Mouse (Mus musculus): ENCODE measurements around the gene Znrf3. TPM values are rescaled to one million over a fixed set of nuclear protein-coding genes. Genes with fewer than 3 reads are reported as not detected.
A peak's percentile ranks its signal among the peaks of the same experiment; 100 is the strongest.

Gene Znrf3
- polyA plus RNA-seq, 1 experiment from 2014 or later, result 3.5 TPM

DNA sequence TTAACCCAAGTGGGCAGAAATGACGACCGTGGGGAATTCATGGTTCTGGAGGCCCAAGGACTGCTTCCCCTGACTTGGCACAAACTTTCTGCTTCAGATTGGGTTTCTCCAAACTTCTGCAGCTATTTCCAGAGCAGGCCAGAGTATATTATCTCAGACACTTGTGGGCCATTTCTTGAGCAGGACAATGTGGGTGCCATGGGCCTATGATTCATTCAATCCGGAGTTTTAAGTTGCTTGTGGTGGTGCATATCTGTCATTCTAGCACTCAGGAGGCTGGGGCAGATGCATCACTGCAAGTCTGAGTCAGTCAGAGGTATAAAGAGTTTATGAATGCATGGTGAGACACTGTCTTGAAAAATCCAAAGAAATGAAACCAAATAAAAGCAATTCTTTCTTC is 149.8 kb downstream of the Znrf3 start:
- no peak for ATAC-seq
- Histone ChIP-seq H3K27ac (ENCODE audit: low read depth, low read length) (no peak overlapping the region), H3K4me1 (replicated peaks; ENCODE audit: control insufficient read depth, insufficient read depth, low read length) (peaks cover 9% of the 10 kb centered on the region; the same call in 1 of the 2 replicates), H3K9me3 (ENCODE audit: control insufficient read depth) (no peaks in the 10 kb centered on the region), H3K36me3 (ENCODE audit: control insufficient read depth, insufficient read depth) (no peaks in the 10 kb centered on the region), H3K4me2 (replicated peaks; ENCODE audit: low read depth) (no peak overlapping the region), H3K4me3 (ENCODE audit: low read depth, low read length) (no peak overlapping the region), H3K9ac (ENCODE audit: low read depth, low read length) (no peak overlapping the region), H3K27me3 (replicated peaks; ENCODE audit: control insufficient read depth, insufficient read depth, low read length) (no peaks in the 10 kb centered on the region)
- 76% methylated on average over 3 of the region's 3 CpGs for WGBS
- no peak for TF ChIP-seq CTCF (IDR thresholded peaks at IDR 0.05; ENCODE audit: low read depth)

DNA sequence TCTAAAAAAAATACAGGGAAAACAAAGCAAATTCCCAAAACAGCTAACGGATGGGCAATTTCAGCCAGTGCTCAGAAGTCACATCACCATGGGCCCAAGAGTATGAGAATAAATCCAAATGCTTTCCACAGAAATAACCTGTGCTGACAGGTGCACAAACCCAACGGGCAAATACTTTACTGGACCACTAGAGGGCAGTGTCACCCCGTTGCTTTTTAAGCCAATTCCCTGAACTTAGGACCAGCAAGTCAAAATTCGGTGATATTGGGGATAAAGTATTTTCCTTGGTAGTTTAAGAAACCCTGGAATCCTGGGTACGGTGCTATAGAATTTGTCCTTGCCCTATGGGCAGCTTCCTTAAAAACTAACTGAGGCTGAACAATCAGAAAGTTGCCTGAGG is 154.0 kb downstream of the Znrf3 start:
- H3K4me2 ChIP-seq (replicated peaks; ENCODE audit: low read depth), result no peak overlapping the region
- peaks cover 12% of the 10 kb centered on the region for H3K36me3 ChIP-seq (ENCODE audit: control insufficient read depth, insufficient read depth)
- H3K9me3 ChIP-seq (ENCODE audit: control insufficient read depth), result no peaks in the 10 kb centered on the region
- no peak overlapping the region for H3K27ac ChIP-seq (ENCODE audit: low read depth, low read length)
- H3K4me3 ChIP-seq (ENCODE audit: low read depth, low read length), result no peak overlapping the region
- no peak overlapping the region for H3K9ac ChIP-seq (ENCODE audit: low read depth, low read length)
- H3K4me1 ChIP-seq (replicated peaks; ENCODE audit: control insufficient read depth, insufficient read depth, low read length), result no peaks in the 10 kb centered on the region
- TF ChIP-seq CTCF (IDR thresholded peaks at IDR 0.05; ENCODE audit: low read depth), result peak; percentile 99
- no peak for ATAC-seq
- 14% methylated on average over 5 of the region's 5 CpGs for WGBS
- H3K27me3 ChIP-seq (replicated peaks; ENCODE audit: control insufficient read depth, insufficient read depth, low read length), result no peaks in the 10 kb centered on the region

DNA sequence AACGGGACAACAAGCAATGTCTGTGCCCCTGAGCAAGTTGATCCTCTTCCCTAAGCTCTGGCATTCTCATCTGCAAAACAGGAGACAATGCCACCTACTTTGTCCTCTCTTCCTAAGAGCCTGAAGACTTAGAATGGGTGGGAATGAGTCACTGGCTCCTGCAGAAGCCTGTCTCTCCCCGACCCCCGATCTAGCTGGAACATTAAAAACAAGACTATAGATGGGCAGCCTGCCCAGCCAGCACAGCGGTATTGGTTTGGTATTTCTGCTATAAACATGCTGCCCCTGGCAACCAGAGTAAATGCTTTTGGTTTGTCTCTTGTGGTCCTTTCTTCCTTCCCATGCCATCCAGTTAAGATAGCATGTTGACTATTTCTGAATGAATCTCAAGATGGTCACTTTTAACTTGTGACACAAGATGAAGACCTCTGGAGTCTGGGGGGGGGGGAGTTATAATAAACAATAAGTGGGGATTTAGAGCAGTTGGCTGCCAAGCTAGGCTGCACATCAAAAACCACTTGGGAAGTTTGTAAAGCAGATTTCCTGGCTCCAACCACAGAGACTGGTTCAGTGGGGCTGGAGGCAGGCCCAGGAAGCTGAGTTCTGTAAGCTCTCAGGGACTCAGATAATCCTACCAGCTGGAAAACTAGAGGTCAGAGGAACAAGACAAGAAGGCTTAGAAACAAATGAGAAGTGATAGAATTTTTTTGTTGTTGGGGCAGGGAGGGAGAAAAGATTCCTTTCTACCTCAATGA is 154.6 kb downstream of the Znrf3 start:
- ATAC-seq, result no peak
- Histone ChIP-seq H3K4me3 (ENCODE audit: low read depth, low read length) (no peak overlapping the region), H3K4me1 (replicated peaks; ENCODE audit: control insufficient read depth, insufficient read depth, low read length) (no peaks in the 10 kb centered on the region), H3K27me3 (replicated peaks; ENCODE audit: control insufficient read depth, insufficient read depth, low read length) (no peaks in the 10 kb centered on the region), H3K9me3 (ENCODE audit: control insufficient read depth) (no peaks in the 10 kb centered on the region), H3K27ac (ENCODE audit: low read depth, low read length) (no peak overlapping the region), H3K4me2 (replicated peaks; ENCODE audit: low read depth) (no peak overlapping the region), H3K9ac (ENCODE audit: low read depth, low read length) (no peak overlapping the region), H3K36me3 (ENCODE audit: control insufficient read depth, insufficient read depth) (peaks cover 16% of the 10 kb centered on the region)
- 64% methylated on average over 4 of the region's 4 CpGs for WGBS
- TF ChIP-seq CTCF (IDR thresholded peaks at IDR 0.05; ENCODE audit: low read depth), result no peak

DNA sequence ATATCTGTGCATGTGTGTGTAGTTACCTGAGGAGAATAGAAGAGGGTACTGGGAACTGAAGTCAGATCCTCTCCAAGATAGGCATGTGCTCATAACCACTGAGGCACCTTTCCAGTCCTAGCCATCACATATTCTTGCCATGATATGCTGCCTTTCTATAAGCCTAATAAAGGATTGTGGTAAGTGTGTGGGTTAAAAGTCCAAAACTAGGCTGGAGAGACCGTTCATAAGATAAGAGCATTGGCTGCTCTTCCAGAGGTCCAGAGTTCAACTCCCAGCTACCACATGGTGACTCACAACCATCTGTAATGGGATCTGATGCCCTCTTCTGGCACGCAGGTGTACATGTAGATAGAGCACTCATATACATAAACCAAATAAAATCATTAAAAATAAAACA is 160.7 kb downstream of the Znrf3 start:
- TF ChIP-seq CTCF (IDR thresholded peaks at IDR 0.05; ENCODE audit: low read depth), result peak; percentile 59
- no peaks in the 10 kb centered on the region for H3K9me3 ChIP-seq (ENCODE audit: control insufficient read depth)
- 63% methylated on average over 2 of the region's 2 CpGs for WGBS
- H3K36me3 ChIP-seq (ENCODE audit: control insufficient read depth, insufficient read depth), result peaks cover 41% of the 10 kb centered on the region
- H3K27ac ChIP-seq (ENCODE audit: low read depth, low read length), result no peak overlapping the region
- no peak overlapping the region for H3K4me3 ChIP-seq (ENCODE audit: low read depth, low read length)
- no peaks in the 10 kb centered on the region for H3K4me1 ChIP-seq (replicated peaks; ENCODE audit: control insufficient read depth, insufficient read depth, low read length)
- H3K4me2 ChIP-seq (replicated peaks; ENCODE audit: low read depth), result no peak overlapping the region
- ATAC-seq, result peak; percentile 63; the same call in 1 of the 2 replicates
- H3K9ac ChIP-seq (ENCODE audit: low read depth, low read length), result no peak overlapping the region
- H3K27me3 ChIP-seq (replicated peaks; ENCODE audit: control insufficient read depth, insufficient read depth, low read length), result no peaks in the 10 kb centered on the region

DNA sequence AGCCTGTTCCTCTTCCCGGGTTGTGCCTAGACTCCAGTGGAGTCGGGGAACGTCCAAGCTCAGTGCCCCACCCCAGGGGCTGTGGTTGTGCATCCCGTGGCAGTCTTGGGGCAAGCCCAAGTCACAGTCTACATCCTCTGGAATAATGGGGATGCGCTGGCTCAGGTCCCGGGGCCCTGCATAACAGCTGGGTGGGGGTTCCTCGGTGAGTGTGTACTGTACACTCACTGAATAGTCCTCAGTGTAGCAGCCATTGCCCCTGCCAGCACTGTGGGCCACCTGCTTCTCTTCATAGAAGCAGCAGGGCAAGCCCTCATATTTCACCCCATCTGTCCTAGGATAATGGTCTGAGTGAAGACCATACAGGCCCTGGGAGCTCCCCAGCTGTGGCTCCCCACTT is 163.7 kb downstream of the Znrf3 start:
- ATAC-seq, result no peak
- no peak for TF ChIP-seq CTCF (IDR thresholded peaks at IDR 0.05; ENCODE audit: low read depth)
- no peaks in the 10 kb centered on the region for H3K9me3 ChIP-seq (ENCODE audit: control insufficient read depth)
- 81% methylated on average over 7 of the region's 7 CpGs for WGBS
- H3K9ac ChIP-seq (ENCODE audit: low read depth, low read length), result no peak overlapping the region
- no peaks in the 10 kb centered on the region for H3K4me1 ChIP-seq (replicated peaks; ENCODE audit: control insufficient read depth, insufficient read depth, low read length)
- no peaks in the 10 kb centered on the region for H3K27me3 ChIP-seq (replicated peaks; ENCODE audit: control insufficient read depth, insufficient read depth, low read length)
- H3K27ac ChIP-seq (ENCODE audit: low read depth, low read length), result no peak overlapping the region
- no peak overlapping the region for H3K4me3 ChIP-seq (ENCODE audit: low read depth, low read length)
- peaks cover 31% of the 10 kb centered on the region for H3K36me3 ChIP-seq (ENCODE audit: control insufficient read depth, insufficient read depth)
- no peak overlapping the region for H3K4me2 ChIP-seq (replicated peaks; ENCODE audit: low read depth)

DNA sequence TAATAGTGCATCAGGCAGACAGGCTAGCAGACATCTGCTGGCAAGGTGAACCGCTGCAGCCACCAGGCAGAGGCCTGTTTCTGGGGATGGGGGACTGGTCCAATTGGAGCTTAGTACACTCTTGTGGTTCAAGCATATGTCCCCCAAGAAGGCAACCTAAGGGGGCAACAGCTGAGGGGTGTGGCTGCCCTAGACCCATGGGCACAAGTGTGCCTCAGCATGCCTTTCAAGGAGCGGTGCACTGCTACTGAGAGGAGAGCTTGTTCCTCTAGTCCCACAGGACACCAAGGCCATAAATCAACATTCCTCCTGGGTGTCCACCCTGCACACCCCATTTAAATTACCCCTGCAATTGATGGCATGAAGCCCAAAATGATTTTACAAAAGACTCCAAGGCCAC is 166.2 kb downstream of the Znrf3 start:
- H3K4me2 ChIP-seq (replicated peaks; ENCODE audit: low read depth), result no peak overlapping the region
- TF ChIP-seq CTCF (IDR thresholded peaks at IDR 0.05; ENCODE audit: low read depth), result no peak
- H3K36me3 ChIP-seq (ENCODE audit: control insufficient read depth, insufficient read depth), result peaks cover 23% of the 10 kb centered on the region; the same call in 1 of the 2 replicates
- no peaks in the 10 kb centered on the region for H3K27me3 ChIP-seq (replicated peaks; ENCODE audit: control insufficient read depth, insufficient read depth, low read length)
- WGBS, result 81% methylated on average over 2 of the region's 2 CpGs
- ATAC-seq, result no peak
- no peaks in the 10 kb centered on the region for H3K9me3 ChIP-seq (ENCODE audit: control insufficient read depth)
- H3K4me1 ChIP-seq (replicated peaks; ENCODE audit: control insufficient read depth, insufficient read depth, low read length), result no peaks in the 10 kb centered on the region
- no peak overlapping the region for H3K27ac ChIP-seq (ENCODE audit: low read depth, low read length)
- no peak overlapping the region for H3K4me3 ChIP-seq (ENCODE audit: low read depth, low read length)
- no peak overlapping the region for H3K9ac ChIP-seq (ENCODE audit: low read depth, low read length)

Data from intestine, postnatal 0 days (tissue).